Mouse (Mus musculus) adrenal gland, postnatal 10 days (tissue): ENCODE measurements around the gene Dnaic2. TPM values are rescaled to one million over a fixed set of nuclear protein-coding genes. Genes with fewer than 3 reads are reported as not detected.

Source experiments
- DNase-seq: peaks from one replicate; pipeline ENCODE4 v3.0.0; 2021; ENCODE audit warnings: mixed read lengths
- long read RNA-seq, 2 experiments: library from polyadenylated mRNA; stranded (forward); transcript quantifications; one replicate each; pipeline ENCODE4 v2.0.0; 2021
- total RNA-seq, 2 experiments: library from RNA; stranded (reverse); gene quantifications; 2 replicates each; pipeline ENCODE4 v1.2.3; 2021

Dnaic2 gene
- under 1 TPM; 0.55 to 0.57 TPM for total RNA-seq
- long read RNA-seq, experiment 1, partial matches to known transcripts = 0 of 1 reads
- long read RNA-seq, experiment 1, other reads (novel, unspliced or antisense) = 1 of 1 reads
- long read RNA-seq, experiment 2 = 0 reads

DNA sequence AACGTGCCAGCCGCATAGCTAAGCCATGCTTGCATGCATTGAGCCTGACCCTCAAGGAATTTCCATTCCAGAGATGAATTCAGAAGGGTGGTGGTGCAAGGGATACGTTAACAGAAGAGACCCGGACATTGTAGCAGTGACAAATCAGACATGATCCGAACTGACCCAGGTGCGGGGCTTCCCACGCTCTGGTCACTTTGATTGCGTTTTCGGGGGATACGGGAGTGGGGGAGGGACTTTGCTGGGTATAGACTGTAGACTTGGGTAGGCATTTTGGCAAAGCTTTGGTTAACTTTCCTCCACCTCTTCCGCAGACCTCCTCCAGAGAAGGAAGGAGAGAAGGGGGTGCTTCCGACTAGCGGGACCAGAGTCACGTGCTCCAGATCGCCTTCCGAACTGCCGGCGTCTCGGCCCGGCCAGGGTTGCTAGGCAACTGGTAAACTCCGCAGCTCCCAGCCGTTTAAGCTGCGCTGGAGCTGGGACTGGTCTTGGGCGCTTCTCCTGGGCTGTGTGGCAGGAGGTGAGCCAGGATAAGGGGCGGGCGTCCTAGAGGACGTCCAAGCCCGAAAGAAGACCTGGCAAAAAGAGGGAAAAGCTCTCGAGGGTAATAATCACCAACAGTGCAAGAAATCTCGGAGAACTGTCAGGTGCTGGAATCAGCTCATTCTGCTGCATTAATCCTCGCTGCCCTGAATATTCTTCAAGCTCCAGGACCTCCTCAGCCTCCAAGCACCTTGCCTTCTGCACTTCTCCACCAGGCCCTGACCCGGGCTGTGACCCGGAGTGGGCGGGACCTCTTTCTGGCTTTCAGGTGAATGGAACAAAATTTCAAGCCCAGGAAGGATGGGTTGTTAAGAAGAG lies at the start of gene Dnaic2:
TSS of gene Dnaic2 (plus strand) at position 444 of the 861 bp plus-strand sequence.
- DNase-seq = peak; percentile 82

- peak; percentile 63 for DNase-seq
These were observed 47.6 kb upstream of the Dnaic2 start for GRCm38 (mm10) chr11:114679582-114679981.

- DNase-seq = peak; percentile 78
These were observed 46.9 kb upstream of the Dnaic2 start for GRCm38 (mm10) chr11:114680291-114680690.

GRCm38 (mm10) chr11:114681054-114681453 lies 46.2 kb upstream of the Dnaic2 start:
- DNase-seq = no peak

DNA sequence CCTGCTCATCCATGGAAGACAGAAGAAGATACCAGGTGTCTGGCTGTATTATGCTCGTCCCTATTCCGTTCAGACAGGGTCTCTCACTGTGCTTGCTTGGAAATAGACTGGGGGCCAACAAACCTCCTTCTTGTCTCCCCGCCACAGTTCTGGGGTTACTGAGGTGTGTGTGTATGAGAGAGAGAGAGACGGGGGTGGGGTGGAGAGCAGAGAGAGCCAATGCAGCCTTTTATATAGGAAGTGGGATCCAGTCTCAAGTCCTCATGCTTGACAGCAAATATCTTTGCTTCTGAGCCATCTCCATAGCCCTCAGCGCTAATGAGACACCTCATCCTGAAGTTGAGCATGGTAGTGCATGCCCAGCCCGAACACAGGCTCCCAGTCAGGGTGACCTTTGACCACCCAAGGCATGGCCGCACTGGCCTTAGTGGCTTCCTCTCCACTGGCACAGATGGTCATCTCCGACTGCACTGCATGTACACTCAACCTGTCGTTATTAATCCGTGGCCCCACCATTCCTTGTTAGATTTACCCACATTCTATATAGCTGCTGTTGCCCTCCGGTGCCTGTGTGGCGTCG lies 44.8 kb upstream of the Dnaic2 start:
- DNase-seq = no peak

DNA sequence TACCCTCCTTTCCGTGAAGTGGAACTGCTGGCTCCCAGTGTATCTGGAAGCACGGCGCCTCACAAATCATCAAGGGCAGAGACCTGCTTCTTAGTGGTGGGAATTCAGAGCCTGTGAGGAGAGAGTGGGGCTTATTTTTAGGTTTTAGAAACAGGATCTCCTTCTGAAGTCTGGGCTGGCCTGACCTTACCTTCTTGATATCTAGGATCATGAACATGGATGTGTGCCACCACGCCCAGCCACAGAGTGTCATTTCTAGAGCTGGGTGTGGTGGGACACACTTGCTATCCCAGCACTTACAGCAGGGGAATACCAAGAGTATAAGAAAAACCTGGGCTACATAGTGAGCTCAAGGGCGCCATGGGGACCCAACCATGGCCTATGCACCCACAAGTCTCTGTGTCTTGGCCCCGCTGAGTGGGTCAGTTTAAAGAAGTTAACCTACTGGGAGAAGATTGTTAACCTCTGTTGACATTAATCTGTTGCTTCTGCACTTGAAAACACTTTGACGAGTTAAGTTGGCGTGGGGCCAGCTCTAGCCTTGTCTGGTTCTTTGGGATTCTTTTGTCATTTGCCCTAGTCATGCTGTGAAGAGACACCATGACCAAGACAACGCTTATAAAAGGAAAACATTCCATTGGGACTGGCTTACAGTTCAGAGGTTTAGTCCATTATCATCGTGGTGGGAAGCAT lies 44.0 kb upstream of the Dnaic2 start:
- no peak for DNase-seq

DNA sequence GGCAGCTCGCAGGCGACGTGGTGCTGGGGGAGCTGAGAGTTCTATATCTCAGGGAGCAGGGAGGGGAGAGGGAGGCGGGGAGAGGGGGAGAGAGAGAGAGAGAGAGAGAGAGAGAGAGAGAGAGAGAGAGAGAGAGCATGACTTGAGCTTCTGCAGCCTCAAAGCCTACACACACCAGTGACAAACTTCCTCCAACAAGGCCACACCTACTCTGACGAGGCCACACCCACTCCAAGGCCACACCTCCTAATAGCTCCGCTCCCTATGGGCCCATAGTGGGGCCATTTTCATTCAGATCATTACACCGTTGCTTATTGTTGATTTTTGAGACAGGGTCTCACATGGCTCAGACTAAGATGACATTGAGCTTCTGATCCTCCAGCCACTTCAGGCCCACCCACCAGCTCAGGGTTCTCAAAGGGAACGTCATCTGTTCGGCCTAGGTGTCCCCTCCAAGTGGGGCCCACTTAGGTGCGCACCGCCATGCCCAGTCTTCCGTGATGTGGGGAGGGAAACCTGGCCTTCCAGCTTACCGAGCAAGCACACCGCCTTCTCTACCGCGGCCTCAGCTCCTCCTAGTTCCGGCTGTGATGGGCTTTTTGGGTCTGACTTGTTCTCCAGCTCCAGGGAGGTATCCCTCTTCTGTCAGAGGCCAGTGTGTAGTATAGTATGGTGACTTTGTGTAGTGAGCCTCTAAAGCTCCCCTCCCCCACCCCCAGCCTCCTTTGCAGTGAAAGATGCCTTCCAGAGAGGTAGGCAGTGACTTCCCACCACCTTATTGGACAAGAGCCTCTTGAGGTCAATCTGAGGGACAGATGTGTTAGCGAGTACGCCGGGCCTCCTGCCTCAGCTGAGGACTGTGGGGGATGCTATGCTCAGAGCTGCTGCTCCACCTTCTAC lies 43.2 kb upstream of the Dnaic2 start:
- DNase-seq = no peak

- peak; percentile 58 for DNase-seq
These were observed 42.4 kb upstream of the Dnaic2 start for GRCm38 (mm10) chr11:114684627-114685373.

DNA sequence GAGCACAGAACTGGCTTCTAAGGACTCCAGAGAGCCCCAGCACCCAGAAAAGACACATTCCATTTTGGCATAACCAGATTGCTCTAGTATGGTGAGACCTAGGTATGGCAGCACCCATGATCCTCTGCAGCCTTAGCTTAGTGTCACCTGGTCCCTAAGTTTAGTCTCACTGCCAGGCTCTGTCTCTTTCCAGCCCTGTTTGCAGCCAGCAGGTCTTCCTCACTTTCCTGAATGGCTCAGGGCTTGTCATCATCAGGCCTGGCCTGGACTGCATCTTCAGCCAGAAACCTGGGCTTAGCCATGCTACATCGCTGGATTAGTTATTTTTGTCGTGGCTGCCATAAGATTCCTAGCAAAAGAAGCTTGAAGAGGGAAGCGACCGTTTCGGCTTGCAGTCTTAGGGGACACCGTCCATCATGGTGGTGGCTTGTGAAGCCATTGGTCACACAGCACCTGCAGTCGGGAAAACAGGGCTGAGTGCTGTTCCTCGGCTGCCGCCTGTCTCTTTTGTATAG lies 41.6 kb upstream of the Dnaic2 start:
- no peak for DNase-seq

GRCm38 (mm10) chr11:114686221-114686959 lies 40.8 kb upstream of the Dnaic2 start:
- DNase-seq = no peak

DNA sequence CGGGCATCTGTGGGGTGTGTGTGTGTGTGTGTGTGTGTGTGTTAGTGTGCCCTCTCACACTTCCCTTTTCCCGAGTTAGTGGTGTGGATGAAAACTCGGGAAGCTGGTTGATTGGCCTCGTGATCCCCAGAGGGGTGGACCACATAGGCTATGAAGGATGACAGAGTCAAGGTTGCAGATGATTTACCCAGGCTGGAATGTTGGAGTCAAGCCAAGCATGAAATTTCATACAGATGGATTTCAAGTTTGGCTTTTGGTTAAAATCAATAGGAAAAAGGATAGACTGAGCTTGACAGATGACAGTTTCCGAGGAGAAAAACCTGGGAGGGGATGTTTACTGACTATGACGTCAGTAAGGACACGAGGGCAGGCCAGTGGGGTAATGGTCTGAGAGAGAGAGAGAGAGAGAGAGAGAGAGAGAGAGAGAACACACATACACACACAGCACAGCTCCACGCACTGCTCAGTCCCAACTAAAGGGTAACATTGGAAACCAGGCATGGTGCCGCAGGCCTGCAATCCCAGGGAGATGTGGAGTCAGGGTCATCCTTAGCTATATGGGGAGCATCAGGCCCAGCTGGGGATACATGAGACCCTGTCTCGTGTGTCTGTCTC lies 39.5 kb upstream of the Dnaic2 start:
- peak; percentile 54 for DNase-seq

DNA sequence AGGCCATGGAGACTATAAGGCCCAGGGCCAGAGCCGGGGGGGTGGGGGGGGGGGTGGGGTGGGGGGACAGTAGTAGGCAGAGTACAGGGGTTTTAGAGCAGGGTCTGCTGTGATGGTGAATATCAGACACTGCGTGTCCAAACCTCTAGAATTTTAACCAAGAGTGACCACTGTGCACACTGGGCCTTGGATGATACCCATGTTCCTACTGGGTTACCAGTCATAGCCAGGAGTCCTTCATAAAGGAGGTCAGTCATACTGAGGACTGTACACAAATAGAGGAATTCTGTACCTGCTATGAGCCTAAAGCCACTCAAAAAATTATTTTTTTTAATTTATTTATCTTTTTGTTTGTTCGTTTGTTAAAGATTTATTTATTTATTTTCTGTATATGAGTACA lies 38.5 kb upstream of the Dnaic2 start:
- DNase-seq = no peak

DNA sequence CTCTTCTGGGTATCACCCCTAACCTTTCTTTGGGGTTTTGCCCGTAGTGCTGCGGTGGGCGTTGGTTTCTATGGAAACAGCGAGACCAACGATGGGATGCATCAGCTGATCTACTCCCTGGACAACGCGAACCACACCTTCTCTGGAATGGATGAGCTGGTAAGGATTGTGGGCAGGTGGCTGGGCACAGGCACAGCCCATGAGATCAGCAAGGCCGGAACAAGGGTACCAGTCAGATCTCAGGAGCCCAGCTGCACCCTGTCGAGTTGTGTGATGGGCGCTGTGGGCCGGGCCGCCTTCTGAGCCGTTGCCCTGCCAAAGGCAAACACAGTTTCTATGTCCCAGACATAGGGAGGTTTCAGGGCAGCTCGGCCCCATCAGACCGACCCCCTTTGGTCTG lies 37.0 kb upstream of the Dnaic2 start:
- DNase-seq = no peak

DNA sequence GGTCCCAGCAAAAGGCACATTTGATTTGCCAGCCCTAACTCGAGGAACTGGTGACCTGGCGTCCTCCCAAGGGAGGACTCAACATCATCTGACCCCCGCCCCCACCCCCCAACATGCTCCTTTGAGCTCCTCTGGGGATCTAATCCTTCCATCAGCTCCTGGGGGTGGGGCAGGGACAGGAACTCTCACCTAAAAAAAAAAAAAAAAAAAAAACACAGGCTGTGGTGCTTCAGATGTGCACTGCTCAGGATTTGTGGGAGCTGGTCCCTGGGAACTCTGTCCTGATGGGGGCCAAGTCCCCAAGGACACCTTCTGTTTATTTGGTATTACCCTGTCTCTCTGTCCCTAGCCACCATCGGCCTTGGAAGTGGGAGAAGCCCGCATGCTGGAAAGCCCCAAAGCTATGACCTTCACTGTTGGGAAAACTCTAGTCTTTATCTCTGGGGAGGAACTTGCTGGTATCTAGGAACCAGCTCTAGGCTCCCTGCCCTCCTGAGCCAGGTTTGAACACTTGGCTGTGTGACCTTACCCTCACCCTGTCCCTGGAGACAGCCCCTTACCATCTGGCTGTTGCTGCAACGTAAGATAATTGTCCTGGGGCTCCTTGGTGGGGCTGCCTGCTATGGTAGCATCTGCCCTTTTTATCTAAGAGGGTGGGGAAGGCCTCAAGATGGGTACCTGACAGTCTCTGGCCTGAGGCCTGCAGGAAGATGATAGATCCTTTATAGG lies 35.6 kb upstream of the Dnaic2 start:
- DNase-seq = peak; percentile 65

DNA sequence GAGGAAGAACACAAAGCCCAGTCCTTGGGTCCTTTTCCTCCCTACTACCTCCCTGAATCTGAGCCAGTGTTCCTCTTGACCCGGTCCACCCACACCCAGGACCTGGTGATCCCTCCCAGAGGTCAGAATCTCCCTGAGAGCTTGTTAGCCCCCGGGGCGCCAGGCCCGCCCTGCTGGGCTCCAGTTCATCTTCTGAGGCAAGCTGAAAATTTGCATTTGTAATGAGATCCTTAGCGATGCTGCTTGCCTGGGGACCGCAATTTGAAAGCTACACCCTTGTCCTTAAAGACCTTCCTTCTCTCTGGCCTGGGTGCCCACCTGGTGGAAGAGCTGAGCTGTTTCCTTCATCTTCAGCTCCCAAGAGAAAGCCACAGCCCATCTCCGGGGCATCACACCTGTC lies 34.6 kb upstream of the Dnaic2 start:
- DNase-seq = no peak

DNA sequence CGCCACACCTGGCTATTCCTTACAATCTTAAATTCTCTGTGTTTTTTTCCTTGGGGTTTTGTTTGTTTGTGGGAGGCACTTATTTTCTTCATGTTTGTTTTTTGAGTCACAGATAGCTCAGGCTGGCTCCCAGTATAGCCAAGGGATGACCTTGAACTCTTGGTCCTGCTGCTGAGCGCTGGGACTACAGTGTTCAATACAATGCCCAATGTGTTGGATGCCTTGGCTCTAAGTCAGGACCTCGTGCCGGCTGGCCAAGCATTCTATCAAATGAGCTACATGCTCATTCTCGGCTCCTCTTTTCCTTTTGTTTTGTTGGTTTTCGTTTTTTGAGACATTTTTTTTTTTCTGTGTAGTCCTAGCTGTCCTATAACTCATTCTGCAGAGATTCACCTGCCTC lies 33.8 kb upstream of the Dnaic2 start:
- no peak for DNase-seq

DNA sequence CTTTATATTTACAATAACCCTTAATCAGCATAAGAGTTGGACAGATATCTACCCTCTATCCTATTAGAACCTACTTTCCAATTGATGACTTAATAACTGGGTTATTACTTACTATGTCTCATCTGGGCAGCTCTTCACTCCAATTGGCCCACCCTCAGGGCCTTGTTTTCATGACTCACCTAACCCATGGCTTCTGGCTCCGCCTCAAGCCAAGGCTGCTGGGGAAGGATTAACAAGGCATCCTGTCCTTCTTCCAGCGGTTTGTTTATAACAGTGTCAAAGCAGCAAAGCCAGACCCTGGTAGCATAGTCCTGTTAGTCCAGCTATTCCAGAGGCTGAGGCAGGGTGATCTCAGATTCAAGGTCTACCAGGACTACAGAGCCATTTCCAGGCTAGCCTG lies 32.8 kb upstream of the Dnaic2 start:
- DNase-seq = peak; percentile 65

DNA sequence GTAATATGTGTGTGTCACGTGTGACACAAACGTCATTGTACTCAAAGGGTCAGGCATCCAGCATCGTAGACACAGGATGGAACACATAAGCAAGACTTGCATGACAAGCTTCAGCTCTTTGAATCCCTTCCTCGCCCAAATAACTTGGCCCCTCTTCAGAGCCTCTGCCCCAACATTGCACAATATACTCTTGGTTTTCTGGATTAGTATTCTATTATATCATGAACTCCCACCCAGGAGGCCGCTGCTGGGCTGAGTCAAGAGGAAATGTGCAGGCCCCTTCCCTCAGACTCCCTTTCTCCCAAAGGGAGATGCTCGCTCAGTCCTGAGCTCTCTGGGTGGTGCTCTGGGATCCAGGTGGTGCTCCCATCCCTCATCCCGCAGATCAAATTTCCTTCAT lies 28.7 kb upstream of the Dnaic2 start:
- no peak for DNase-seq

DNA sequence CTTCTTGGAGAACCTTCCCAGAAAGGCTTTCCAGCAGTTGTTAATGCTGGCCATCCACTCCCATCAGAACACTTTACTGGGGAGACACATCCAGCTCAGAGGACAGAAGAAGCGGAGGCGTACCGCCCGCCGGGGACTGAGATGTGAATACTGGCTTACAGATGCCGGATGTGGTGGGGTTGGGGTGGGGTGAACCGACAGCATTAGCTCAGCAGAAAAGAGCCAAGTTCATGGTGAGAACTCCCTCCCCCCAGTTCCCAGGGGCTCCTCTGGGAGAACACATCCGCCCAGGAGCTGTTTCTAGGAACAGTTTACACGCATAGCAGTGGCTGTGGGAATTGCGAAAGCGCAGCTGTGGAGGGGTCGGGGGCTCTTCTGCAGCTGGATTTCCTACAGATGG lies 27.7 kb upstream of the Dnaic2 start:
- DNase-seq = peak; percentile 34
